Mouse (Mus musculus) fibroblast of lung, adult 2 months (primary cell): ENCODE results near the gene Nab1.
A peak's percentile ranks its signal among the peaks of the same experiment; 100 is the strongest.

Source experiments
- DNase-seq: peaks from one replicate; pipeline ENCODE4 v3.0.0-alpha.2; 2011; ENCODE audit warnings: low read depth

The Nab1 gene

DNA sequence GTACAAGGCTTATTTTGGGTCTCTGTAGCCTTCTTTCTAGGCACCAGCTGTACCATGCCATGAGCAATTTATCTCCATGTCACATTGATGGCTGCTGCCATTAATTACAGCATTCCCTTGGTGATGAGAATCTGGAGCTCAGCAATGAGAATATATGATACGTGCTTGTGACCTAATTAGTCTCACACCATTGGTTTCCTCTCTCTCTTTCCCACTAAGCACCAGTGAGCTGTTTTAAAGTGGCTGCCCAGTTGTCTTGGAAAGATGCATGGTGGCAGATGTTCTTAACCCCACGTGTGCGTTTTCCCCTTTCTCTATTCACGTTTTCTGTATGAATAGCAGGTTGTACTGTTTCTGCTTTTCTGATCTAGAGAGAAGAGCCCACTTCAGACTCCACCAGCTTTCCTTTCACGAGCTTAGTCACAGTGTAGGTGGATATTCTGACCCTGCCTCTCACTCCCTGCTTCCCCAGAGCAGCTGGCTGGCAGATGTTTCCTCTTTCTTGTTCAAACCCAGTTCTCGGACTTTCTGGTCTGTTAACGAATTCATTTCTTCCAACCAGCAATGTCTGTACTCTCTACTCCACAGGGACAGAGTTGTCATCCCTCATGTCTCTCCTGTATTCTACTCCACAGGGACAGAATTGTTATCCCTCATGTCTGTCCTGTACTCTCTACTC lies 29.5 kb downstream of the Nab1 start:
- no peak for DNase-seq

DNA sequence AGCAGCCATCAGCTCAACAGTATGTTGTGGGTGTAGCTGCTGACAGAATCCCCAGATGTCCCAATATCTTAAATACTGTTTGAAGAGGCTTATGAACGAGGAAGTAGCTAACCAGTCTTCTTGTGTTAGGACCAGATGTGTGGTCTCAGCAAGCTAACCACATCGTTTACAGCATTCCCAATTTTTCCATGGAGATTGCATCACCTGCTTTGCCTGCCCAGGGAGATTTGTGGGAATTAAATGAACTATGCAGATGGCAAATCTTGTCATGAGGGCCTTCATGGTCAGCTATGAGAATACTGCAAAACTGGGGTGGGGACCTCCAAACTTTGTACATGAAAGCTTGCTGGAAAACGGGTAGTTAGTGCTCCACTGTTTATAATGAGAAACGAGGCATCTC lies 30.2 kb downstream of the Nab1 start:
- DNase-seq: no peak

DNA sequence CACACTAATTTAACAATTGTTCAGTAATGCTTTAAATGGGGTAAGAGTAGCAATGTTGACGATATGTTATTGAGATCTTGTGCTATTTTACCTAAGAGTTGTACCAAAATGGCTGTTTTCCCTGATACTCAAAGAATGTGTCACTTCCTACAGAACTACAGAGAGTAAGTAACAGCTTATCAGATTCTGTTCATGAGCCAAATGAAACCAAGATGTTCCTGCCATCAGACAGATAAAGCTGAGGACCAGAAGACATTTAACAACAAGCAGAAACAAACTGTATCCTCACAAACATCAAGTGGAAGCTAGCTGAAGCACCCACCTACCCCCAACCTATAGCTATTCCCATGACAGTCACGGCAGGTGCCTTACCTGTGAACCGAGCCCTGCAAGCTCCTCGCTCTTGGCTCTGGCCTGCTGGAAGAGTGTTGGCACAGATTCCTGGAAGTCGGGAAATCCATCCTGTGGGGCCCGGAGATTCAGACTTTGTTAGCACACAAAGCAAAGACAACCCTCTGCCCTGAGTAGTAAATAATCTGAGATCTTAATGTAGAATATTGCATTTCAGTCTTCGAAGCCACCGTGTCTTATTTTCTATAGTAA lies 33.9 kb downstream of the Nab1 start:
- no peak for DNase-seq

DNA sequence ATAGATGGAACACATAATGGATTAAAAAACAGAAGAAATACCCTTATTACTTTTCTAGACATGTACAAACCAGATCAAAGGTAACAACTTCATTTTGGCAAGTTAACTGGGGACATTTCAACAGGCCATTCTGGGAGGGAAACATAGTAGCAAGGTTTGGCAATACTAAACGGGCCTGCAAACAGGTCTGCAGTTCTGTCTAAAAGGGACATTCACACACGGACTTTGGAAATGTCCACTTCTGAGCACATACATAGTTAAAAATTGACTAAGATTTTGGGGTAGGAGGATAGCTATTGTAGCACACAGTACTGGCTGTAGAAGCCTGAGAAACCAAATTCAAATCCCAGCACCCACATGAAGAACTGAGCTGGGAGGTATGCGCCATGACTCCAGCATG lies 34.6 kb downstream of the Nab1 start:
- DNase-seq: no peak

- DNase-seq: no peak
Observed at GRCm38 (mm10) chr1:52465264-52465663, 35.2 kb downstream of the Nab1 start.

GRCm38 (mm10) chr1:52463305-52463704 lies 37.2 kb downstream of the Nab1 start:
- DNase-seq: no peak

DNA sequence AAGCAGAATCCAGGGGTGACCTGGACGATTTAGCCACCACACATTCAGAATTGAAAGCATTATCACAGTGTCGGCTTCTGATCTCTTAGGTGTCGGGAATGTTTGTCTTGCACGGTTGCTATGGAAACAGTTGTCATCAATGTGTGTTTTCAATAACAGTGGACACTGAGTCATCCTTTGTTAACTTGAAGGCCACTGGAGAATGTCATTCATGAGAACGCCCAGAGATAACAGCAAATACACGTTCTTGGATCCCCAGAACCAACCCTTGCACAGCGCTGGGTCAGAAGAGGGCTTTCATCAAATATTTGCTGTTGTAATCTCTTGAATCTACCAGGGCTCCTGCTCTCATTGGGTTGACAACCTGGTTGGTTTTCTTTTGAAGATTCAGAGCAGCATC lies 43.9 kb downstream of the Nab1 start:
- DNase-seq: no peak

DNA sequence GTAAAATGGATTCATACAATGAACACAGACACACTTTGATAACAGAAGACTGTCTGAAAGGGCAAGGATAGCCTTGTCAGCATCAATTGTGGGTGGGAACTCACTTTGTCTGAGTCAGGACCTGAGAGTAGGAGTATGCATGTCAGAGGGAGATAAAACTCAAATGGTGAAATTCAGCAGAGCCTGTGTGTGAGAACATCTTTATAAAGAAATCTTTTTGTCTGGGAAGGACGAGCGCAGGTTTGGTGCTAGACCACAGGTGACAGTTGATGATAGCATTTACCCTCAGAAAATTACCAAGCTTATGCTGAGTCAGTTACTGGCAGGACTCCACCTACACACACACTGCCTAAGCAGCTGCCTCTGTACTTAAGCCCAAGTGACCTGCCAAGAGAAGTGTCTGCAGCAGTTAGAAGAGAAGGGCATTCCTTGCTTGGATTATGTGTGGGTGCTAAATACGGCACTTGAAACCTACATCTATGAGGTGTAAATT lies 45.9 kb downstream of the Nab1 start:
- DNase-seq: peak; percentile 64

GRCm38 (mm10) chr1:52451360-52451759 lies 49.1 kb downstream of the Nab1 start:
- no peak for DNase-seq

DNA sequence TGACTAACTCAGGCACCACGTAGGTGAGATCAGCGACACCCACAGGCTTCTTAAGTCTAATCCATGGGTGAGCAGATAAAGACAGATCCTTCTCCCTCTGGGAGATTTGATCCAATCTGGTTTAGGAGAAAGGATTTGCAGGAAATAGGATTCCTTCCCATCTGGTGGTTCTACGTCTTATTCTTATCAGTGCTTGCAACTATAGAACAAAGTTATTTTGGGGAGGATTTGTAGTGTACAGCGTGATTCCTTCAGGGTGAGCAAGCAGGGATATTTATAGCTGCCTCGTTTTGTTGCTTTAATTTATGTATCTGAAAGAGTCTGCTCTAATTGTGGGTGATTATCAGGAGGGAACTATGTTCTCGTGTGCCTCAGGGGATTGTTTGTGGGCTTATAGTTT lies 64.6 kb downstream of the Nab1 start:
- DNase-seq: no peak

GRCm38 (mm10) chr1:52434085-52434484 lies 66.4 kb downstream of the Nab1 start:
- no peak for DNase-seq

DNA sequence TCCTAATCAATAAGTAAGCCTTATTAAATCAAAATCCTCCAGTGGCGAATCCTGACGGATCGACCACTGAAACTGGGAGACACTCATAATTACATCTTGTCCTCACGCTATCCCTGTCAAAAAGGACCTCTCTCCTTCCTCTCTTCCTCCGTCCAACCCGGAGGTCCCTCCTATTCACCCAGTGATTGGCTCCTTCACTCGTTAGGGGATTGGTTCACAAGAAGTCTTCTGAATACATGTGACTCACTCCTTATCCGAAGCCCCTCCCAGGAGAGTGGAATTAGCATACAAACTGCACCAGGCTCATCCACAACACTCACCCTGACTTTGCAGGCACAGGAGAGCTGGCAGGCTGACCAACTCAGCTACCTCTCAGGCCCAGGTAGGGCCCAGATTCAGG lies 68.7 kb downstream of the Nab1 start:
- no peak for DNase-seq

DNA sequence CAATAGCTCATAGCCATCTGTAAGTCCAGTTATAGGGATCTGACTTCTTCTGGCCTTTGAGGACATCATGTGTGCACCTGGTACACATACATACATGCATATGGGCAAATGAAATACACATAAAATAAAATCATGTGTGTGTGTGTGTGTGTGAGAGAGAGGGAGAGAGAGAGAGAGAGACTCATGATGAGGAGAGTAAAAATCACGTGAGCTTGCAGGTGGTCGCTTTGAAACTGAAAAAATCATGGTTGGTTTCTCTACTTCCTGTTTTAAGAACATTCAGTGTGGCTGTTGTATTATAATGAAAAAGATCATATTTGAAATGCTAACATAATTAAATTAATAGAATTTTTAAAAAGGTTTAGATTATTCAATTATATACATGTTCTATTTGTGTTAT lies 69.9 kb downstream of the Nab1 start:
- no peak for DNase-seq

GRCm38 (mm10) chr1:52430116-52430515 lies 70.4 kb downstream of the Nab1 start:
- no peak for DNase-seq

DNA sequence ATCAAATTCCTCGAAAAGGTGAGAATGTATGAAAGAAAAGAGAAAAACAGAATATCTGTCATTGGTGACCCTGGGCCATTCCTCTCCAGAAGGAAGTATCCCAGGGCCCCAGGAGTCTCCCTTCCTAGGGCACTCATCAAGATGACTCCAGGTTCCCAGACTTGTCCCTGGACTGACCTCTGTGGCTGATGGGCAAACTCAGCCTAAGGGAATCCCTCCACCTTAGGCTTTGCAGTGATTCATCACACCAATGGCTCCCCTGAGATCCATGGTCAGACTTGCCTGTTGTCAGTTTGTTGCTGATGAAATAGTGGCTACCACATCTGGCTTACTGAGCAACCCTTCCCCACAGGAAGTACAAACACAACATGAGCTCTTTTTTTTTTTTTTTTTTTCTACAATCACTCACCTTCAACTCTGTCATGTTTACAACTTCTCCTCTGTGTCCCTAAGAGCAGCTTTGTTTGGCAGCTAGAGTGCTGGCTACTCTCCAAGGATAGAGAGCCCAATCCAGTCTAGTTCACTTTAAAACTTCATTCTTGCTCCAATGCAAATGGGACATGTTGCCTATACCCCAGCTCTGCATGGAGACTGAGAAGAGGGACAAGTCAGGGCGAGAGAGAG lies 72.5 kb downstream of the Nab1 start:
- DNase-seq: no peak

DNA sequence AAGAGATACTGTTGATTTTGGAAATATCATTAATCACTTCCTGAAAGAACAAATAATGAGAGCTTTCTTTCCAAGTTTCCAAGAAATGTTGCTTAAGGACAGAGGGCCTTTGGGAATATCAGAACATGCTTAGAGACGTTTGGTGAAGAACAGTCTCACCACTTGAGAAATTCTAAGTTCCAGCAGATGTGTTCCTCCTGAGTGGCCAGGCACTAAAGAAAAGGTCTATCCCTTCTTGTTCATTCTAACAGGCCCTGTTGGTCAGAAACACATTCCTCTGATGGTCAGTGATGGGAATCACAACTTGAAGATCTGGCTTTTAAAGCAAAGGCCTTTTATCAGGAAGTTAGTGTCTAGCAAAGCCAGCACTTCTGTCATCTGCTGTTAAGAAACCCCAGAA lies 76.6 kb downstream of the Nab1 start:
- DNase-seq: no peak

DNA sequence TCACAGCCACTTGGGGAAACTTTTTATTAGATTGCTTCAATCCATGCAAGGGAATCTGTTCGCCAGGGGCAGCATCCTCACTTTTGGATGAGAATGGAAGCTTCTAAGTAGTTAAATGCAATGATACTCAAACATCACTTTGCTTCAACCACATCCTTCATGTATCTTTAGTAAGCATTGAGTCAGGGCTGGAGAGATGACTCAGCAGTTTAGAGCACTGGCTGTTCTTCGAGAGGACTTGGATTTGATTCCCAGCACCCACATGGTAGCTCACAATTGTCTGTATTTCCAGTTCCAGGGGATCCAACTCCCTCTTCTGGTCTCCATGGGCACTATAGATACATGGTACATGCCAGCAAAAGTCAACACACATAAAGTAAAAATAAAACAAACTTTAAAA lies 77.4 kb downstream of the Nab1 start:
- no peak for DNase-seq

DNA sequence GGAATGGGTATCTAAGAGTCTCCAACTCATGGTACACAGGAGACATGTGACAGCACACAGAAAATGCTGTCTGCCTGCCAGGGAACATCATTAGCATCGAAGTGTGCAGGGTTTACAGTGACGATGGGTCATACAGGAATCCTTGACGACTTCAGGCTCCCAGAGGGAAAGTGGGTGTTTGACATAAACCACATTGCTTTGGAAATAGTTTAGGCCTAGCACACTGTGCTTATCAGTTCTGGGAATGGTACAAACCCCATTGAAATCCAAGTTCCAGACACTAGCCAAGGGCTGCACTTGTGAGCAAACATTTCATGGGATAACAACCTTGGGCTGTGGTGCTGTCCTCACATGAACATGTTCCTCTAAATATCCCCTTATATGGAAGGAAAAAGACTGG lies 78.3 kb downstream of the Nab1 start:
- no peak for DNase-seq

- no peak for DNase-seq
Observed at GRCm38 (mm10) chr1:52421623-52422022, 78.9 kb downstream of the Nab1 start.

DNA sequence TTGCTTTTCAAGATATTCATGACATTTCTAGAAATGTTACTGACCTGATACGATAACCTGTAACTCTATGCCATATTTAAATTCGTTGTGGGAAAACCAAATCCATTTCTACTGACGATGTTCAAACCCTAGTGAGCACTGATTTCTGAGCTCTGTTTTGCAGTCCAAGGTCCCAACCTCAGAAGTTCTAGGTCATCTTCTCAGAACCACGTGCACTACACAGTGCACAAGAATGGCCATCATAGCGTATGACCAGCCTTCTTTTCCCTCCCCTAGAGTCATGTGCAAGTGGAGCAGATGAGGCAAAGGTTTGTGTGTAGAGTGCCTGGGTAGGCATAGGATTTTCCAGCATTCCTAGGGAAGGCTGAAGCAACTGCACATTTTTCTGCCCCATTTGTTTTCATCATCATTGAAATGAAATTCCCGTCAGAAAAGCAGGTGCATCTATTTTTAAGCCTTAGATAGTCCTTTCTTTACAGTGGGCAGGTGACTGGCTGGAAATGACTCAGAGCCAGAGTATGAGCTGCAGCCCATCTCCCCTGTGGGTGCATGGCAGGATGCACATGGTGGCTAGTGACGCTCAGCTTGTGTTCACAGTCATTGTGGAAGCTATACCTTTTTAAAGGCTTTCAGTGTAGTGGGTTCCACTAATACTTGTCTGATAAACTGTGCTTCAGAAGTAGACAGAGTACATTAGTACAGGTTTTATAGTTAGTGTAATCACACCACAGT lies 81.2 kb downstream of the Nab1 start:
- no peak for DNase-seq
